Mouse (Mus musculus) cerebellum, adult 11 months (tissue): ENCODE measurements around the gene Kcnab1.
A peak's percentile ranks its signal among the peaks of the same experiment; 100 is the strongest.

ENCODE experiments used
- DNase-seq: peaks from one replicate; pipeline ENCODE4 v3.0.0; 2022

Gene Kcnab1

DNA sequence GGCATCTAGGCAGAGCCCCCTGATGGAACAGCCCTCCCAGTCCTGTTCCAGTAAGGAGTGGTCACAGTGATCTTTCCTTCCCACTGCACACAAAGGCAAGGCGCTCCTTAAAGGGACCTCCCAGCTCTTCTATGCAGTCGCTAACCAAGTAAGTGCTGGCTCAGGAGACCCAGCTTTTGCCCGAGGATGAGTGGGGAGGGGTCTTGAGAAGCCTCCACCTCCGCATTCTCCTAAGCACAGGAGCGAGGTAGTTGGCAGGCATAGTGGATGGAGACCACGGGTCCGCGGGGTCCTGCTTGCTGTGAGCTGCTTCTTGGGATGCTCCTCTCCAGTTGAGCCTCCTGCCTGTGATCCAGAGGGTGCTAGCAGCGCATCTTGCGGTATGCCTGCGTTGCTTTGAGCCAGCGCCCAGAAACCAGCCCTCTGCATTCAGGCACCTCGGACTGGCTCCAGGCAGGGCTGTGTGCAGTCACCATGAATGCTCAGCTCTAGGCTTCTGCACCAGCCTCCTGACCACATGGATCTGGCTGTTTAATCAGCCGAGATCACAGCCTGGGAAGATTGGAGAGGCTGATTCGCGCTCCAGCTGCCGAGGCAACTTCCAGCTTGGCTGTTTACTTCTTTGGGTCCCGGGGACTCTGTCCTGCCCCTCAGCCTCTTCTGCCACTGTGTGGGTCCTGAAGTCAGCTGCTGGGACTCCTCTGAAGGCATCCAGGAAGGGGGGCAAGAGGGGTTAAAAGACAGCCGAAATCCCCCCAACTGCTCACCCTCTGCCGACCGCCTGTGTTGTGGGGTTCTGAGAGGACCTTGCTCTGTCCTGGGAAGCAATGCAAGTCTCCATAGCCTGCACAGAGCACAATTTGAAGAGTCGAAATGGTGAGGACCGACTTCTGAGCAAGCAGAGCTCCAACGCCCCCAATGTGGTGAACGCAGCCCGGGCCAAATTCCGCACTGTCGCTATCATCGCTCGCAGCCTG, at the start of gene Kcnab1:
Gene Kcnab1, plus strand, starts transcription at position 440 of the 977 bp plus-strand sequence.
- DNase-seq, result peak; percentile 54

- no peak for DNase-seq
Measured at GRCm38 (mm10) chr3:65088295-65088694, 20.9 kb upstream of the Kcnab1 start.

DNA sequence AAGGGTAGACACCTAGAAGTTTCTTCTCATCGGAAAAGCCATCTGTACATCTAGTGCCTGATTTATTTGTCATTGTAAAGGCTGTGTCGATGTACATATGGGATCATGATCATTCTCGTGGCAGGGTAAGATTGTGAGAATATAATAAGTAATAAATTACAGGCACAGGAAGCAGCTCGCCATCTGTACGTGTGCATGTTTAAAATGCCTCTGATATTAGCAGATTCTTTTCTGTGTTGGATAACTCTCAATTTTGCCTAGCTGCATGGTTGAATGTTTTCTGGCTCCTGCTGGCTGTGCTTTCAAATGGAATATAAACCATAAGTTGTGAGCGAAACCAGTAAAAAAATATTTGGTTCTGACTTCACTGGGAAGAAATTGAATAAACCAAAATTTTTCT, 5.1 kb upstream of the Kcnab1 start:
- DNase-seq, result no peak

GRCm38 (mm10) chr3:65110190-65110589, 1.0 kb downstream of the Kcnab1 start:
- no peak for DNase-seq

- DNase-seq, result no peak
Measured at GRCm38 (mm10) chr3:65111176-65111575, 2.0 kb downstream of the Kcnab1 start.

DNA sequence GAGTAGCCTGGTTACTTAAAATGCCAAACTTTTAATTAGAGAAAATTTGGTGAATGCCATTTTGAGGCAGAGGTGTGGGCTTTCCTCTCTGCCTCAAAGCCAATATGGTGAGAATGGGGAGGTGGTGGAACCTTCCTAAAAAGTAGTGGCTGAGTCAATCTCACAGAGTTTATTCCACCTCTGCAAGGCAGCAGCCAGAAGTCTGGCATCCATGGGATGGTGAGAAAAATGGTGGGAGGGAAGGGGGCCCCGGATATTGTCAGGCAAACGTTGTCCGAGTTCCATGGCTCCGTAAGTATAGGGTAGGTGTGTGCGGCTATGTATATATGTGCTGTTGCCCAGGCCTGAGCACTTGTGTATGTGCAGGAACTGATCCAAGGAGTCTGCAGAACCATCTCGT, 6.0 kb downstream of the Kcnab1 start:
- DNase-seq, result no peak

DNA sequence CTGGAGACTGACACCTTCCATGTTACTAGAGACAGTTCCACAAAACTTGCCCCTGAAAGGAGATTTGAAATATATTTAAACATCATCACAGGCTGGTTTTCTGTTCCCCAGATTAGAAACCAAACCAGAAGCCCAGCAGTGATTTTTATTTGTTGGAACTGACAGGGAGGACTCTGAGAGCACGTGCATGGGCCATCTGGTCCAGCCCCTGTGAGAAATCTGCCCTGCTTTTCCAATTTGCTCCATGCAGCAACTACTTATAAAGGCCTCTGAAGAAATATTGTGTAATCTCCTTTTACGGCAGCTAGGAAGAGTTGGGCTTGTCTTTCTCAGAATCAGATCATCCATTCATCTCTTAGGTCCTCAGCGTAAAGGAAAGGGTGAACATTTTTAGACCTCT, 7.8 kb downstream of the Kcnab1 start:
- peak; percentile 24 for DNase-seq

DNA sequence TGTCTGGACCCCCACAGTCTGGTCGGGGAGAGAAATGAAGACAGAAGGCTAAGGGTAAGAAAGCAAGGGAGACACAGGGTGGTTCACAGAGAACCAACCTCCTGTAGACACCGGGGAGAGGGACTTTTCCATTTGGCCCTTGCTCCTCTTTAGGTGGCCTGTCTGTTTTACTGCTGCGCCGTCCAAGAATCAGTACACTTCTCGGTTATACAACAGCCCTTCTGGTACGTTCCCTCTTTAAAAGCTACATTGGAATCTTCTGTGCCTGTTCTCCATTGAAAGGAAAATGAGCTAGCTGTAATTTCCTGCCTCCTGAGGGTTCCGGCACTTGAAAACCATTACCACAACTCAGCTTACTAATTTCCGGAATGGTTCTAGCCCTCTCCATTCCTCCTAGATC, 8.2 kb downstream of the Kcnab1 start:
- DNase-seq, result no peak

DNA sequence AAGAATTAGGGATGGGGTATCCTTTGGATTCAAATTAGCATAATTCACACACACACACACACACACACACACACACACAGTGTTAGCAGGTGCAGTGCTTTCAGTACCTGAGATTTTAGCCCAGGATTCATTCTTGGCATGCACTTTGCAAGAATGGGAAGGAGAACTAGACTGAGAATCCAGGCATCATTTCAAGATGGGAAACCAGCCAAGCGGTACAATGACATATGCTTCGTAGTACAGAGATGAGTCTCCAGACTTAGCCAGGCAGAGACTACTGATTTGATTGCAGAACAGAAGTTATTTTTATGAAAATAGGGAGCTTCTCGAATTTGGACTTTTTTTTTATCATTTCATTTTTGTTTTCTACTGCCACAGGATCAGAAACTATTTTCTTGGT, 15.8 kb downstream of the Kcnab1 start:
- peak; percentile 80 for DNase-seq

DNA sequence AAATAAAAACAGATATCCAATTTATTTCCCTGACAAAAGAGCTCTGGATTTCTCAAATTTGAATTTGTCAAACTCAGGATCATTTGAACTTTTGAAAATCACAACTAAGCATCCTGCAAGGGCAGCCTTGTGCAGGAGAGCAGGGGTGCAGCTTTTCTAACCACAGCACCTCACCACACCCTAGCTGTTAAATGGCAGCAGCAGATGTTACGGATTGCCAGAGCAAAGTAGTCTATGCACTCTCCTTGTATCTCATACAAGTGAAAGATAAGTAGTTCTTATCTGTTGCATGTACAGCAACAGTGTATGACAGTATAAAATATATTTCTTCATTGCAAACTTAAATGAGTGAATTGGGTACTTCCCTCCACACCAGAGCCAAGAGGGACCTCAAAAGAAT, 20.4 kb downstream of the Kcnab1 start:
- DNase-seq, result no peak

- no peak for DNase-seq
Measured at GRCm38 (mm10) chr3:65134931-65135330, 25.7 kb downstream of the Kcnab1 start.

DNA sequence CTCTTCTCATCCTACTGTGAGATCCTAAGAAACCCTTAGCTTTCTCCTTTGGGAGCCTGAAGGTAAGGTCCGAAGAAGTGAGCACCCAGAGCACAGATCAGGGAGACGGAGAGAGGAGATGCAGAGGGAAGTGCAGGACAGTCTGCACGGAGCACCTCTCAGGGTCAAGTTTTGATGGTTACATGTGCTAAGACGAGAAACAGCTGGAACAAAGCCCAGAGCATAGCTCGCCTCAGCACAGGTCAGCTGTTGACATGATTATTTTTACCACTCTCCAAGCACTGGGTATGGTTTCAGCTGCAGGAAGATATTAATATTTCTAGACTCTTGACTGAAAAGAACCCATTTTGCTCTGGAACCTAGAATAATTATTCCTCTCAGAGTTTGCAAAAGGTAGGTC, 27.7 kb downstream of the Kcnab1 start:
- DNase-seq, result no peak

DNA sequence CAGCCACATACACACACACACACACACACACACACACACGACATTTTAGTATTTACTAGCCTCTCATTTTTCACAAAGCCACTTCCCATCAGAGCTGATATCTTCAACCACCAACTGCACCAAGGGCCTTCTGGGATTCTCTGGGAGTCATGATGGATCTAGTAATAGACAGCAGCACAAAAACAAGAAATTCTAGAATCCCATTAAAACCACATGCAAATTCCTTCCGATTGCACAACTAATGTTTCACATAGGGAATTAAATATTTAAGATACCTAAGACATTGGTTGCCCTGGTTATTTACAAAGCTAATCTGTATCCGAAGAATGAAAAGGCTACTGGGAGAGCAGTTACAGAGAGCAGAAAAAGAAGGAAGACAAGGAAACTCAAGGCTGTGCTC, 29.6 kb downstream of the Kcnab1 start:
- no peak for DNase-seq

DNA sequence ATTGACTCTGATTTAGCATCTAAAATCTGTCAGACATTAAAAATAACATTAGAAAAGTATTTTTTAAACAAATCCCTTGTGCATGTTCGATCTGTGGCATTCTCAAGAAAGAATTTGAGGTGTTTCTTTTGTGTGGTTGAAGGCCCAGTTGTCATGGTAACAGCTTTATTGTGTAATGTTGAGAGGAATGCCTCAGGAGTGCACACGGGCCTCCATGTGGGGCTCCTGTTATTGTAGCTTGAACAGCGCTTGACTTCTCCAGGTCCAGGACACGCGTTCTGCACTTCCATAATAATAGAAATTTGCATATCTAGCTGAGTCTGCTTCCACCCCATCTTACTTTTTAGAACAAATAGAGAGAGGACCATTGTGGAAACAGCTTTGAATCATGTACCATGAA, 36.0 kb downstream of the Kcnab1 start:
- DNase-seq, result no peak

DNA sequence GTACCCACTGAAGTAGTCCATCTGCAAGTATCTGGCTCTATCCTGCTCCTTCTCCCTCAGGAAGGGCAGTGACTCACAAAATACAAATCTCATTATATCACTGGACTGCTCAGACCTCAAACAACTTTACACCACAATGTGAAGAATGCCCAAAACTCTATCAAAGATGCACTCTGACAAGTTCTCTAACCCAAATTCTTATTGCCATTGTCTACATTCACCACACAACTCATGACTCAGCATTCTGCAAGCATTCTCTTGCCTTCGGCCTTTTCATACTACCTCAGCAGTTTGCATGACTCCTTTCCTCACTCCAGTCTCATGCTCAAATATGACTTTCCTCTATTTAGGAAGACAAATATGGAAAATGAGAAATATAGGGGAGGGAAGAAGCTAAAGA, 42.6 kb downstream of the Kcnab1 start:
- no peak for DNase-seq

DNA sequence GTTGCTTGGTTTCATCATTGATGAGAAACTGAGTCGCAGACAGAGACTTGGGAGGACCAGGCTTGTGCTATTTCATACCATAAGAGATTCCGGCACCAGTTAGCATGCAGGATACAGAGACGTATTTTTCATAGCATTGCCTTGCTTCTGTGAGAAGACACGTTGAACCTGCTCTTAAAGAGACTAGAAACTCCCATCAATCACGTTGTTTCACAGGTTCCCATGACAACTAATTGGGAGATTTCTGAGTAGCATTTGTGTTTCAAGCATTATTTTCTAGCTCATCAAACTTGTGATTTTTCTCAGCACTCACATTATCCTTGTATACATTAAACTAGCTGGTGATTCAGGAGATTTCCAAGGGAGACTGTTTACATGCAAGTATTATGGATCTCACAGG, 63.8 kb downstream of the Kcnab1 start:
- no peak for DNase-seq

DNA sequence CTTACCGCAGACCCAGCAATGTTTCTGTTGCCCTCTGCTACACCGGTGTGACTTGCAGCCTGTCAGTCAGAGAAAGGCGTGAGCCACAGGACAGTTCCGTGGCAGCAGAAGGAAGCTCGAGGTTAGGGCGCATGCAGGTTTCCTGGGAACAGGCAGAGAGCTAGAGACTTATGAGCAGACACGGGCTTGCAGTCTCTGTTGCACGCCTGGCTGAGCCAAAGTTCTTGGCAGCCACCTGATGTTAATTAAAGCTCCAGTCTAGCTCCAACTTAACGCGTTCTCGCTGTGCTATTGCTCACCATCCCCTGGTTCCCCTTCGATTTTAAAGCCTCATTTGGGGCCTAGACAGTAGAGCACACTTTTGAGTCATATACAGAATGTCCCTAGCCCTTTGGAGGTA, 65.4 kb downstream of the Kcnab1 start:
- peak; percentile 34 for DNase-seq

- no peak for DNase-seq
Measured at GRCm38 (mm10) chr3:65175819-65176218, 66.6 kb downstream of the Kcnab1 start.

GRCm38 (mm10) chr3:65176846-65177245, 67.7 kb downstream of the Kcnab1 start:
- no peak for DNase-seq

DNA sequence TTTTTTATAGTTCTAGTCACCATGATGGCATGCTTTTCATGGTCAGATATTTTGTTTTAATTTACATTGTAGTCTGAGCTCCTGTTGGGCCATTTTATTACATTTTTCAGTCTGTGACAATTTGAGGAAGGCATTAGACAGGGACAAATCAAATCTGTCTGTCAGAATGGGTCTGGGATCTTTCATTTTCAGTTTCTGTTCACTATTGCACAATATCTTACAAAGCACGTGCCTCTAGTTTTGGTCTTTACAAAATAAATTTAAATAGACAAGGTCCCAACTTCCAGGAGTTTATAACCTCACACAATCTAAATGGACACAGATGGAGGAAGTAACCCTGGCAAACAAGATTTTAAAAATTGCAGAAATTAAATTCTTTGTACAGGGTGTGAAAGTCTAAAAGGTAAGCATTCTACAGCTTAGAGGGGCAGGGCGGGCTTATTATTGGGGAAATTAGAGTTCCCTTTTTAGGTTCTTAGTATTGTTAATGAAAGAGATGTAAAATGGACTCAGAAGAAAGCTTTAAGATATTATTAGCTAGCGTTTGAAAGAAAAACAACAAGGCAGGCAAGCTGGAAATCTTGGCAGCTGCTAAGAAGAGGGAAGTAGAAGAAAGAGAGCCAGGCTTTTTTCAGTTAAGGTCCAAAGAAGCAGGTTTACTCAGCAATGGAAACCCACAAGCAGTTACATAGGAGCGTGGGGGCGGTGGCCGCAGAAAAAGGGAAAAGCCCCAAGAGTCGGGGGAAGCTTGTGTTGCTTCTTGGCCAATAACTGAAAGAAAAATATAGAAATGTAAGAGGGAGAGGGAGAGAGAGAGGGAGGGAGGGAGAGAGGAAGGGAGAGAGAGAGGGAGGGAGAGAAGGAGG, 78.9 kb downstream of the Kcnab1 start:
- DNase-seq, result no peak

- no peak for DNase-seq
Measured at GRCm38 (mm10) chr3:65200611-65201010, 91.4 kb downstream of the Kcnab1 start.

DNA sequence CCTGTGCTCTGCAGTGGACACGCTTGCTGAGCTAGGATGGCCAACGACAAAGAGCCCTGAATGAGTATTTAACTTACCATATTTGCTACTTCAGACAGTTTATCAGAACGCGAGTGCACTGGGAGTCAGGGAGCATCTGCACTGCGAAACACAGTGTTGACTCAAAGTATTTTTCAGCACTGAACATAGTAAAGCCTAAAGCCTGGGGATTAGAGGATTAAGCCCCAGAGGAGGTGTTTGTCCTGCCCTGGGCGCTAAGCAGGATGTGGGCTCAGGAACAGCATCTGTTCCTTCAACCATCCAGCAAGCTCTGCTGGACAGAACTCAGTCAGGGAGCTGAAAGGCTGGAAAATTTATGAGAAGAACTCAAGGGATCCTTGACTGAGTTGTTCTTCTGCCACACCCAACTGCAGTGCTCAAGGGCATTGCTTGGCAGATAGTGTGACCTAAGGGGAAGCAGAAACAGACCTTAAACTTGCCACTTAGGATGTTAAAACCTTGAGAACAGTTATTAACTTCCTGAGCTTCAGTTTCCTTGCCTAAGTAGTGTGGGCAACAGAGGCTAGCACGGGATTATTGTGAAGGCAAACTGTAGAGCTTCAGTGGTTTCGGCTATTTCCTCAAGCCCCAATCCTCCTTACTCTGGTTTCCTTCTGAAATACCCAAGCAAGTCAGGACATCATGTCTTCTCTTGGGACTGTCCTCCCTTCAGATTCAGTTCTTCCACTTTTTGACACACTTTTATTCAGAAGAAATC, 94.4 kb downstream of the Kcnab1 start:
- no peak for DNase-seq
